Mouse (Mus musculus) gastrocnemius, postnatal 25 days (tissue): ENCODE measurements at regions not wholly inside any gene's neighbourhood (a gene's known extent, or its start where the extent isn't known, plus 50 kb on each side); places are given as distances from the start of the nearest gene placed in this dataset.

Source experiments
- DNase-seq: peaks from one replicate; pipeline ENCODE4 v3.0.0; 2022

GRCm38 (mm10) chr10:42131798-42132197 is 113.6 kb upstream of the Armc2 start:
- DNase-seq = no peak

GRCm38 (mm10) chr10:42131298-42131697 is 113.1 kb upstream of the Armc2 start:
- peak; percentile 63 for DNase-seq

- no peak for DNase-seq
Observed at GRCm38 (mm10) chr10:42127865-42128419, 109.7 kb upstream of the Armc2 start.

- no peak for DNase-seq
Observed at GRCm38 (mm10) chr10:42126816-42127215, 108.6 kb upstream of the Armc2 start.

GRCm38 (mm10) chr10:42122768-42123635 is 104.8 kb upstream of the Armc2 start:
- DNase-seq = no peak

GRCm38 (mm10) chr10:42121984-42122383 is 103.7 kb upstream of the Armc2 start:
- no peak for DNase-seq

- DNase-seq = no peak
Observed at GRCm38 (mm10) chr10:42119326-42119725, 101.1 kb upstream of the Armc2 start.

GRCm38 (mm10) chr10:42118361-42119188 is 100.3 kb upstream of the Armc2 start:
- DNase-seq = no peak

- DNase-seq = no peak
Observed at GRCm38 (mm10) chr10:42117523-42117922, 99.3 kb upstream of the Armc2 start.

- no peak for DNase-seq
Observed at GRCm38 (mm10) chr10:42115920-42116298, 97.7 kb upstream of the Armc2 start.

- DNase-seq = no peak
Observed at GRCm38 (mm10) chr10:42115224-42115919, 97.1 kb upstream of the Armc2 start.

- no peak for DNase-seq
Observed at GRCm38 (mm10) chr10:42110704-42111103, 92.5 kb upstream of the Armc2 start.

GRCm38 (mm10) chr10:42108294-42109014 is 90.2 kb upstream of the Armc2 start:
- DNase-seq = no peak

- no peak for DNase-seq
Observed at GRCm38 (mm10) chr10:42107437-42108293, 89.4 kb upstream of the Armc2 start.

- peak; percentile 46 for DNase-seq
Observed at GRCm38 (mm10) chr10:42106611-42107010, 88.4 kb upstream of the Armc2 start.

GRCm38 (mm10) chr10:42105083-42105482 is 86.8 kb upstream of the Armc2 start:
- no peak for DNase-seq

- no peak for DNase-seq
Observed at GRCm38 (mm10) chr10:42102320-42102719, 84.1 kb upstream of the Armc2 start.

GRCm38 (mm10) chr10:42101096-42101495 is 82.9 kb upstream of the Armc2 start:
- no peak for DNase-seq

GRCm38 (mm10) chr10:42096924-42097323 is 78.7 kb upstream of the Armc2 start:
- no peak for DNase-seq

- DNase-seq = no peak
Observed at GRCm38 (mm10) chr10:42095986-42096385, 77.7 kb upstream of the Armc2 start.
